ENCODE assay signal across 23 mouse cellular contexts in the genomic region with DNA sequence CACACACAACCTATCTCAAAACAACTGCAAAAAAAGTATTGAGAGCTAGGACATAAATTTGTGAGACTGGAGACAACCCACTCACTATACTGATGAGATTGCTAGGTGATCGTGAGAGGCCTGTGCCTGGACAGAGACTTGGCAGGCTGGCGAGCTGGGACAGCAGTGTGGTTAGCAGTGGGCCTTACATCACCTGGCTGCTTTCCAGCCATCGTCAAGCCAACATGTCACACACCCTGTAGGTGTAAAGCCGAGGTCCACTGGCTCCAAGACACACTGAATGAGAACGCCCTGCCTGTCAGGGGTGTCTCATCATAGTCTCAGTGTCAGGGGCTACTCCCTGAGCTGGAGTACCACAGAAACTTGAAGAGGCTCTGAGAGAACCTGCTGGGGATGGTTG. TPM values are rescaled to one million over a fixed set of nuclear protein-coding genes. Genes with fewer than 3 reads are reported as not detected.
A peak's percentile ranks its signal among the peaks of the same experiment; 100 is the strongest.
DNase-seq lines count a peak whose midpoint lies in the region; TF ChIP-seq lines count a peak whose summit lies in the region.
"Had no signal": no experiment of that assay in that cellular context is flagged by ENCODE, and none has a peak within 500 bp of the region (broad histone marks: within the 10 kb centered on the region; RNA-seq: fewer than 3 reads in every experiment).

No protein-coding gene starts in this region.

- H3K4me3 ChIP-seq in gastrocnemius, adult 2 months: no peak overlapping the region
- H3K4me3 ChIP-seq: embryonic facial prominence, embryonic 13.5 days; embryonic facial prominence, embryonic 15.5 days; erythroblast, embryonic 14.5 days; forebrain, embryonic 10.5 days; forebrain, embryonic 12.5 days; forebrain, embryonic 15.5 days had no signal

- no peak for TF ChIP-seq CTCF in gastrocnemius, adult 2 months (IDR thresholded peaks at IDR 0.05)

- intact Hi-C loops in gastrocnemius, adult 2 months (cut with DNase I): no loop called here

- H3K27ac ChIP-seq in gastrocnemius, adult 2 months: peak overlapping the region; percentile 38; the same call in 1 of the 2 replicates
- H3K27ac ChIP-seq: embryonic facial prominence, embryonic 13.5 days; embryonic facial prominence, embryonic 15.5 days; forebrain, embryonic 10.5 days; forebrain, embryonic 12.5 days; forebrain, embryonic 15.5 days had no signal

- DNase-seq in gastrocnemius, adult 2 months: peak; percentile 71
- no peak for DNase-seq in gastrocnemius, postnatal 25 days
- DNase-seq in 3T3-L1 (ENCODE audit: low read depth, low spot score): peak; percentile 45
- no peak for DNase-seq in adrenal gland, postnatal 36 days
- no peak for DNase-seq in lung, postnatal 14 days
- DNase-seq: adrenal gland, adult 8-10 months; adrenal gland, postnatal 14 days; cerebellum, adult 11 months; cerebellum, adult 18-20 months; cerebellum, adult 8-10 months; cerebellum, adult 9-11 months; cerebellum, postnatal 14 days; cerebellum, postnatal 36 days; embryo, embryonic 11 days had no signal

RNA-seq across cellular contexts. Expression of a gene that starts 1.8 kb away (rescaled TPM):
- total RNA-seq in gastrocnemius, adult 2 months (2021): 100 to 1,000 TPM; 188 to 418 TPM
- total RNA-seq in gastrocnemius, postnatal 25 days (2021): 100 to 1,000 TPM in 1 of 2 experiments, 10 to 100 TPM in 1; 92.3 to 377 TPM
- total RNA-seq in adrenal gland, postnatal 36 days (2021): 1 to 10 TPM in 1 of 2 experiments, under 1 TPM in 1; 0.56 to 1.3 TPM
- total RNA-seq: common myeloid progenitor, adult 5-6 weeks; ES-E14; MEL had no signal

RNA-seq across cellular contexts. Expression of a gene that starts 3.2 kb away (rescaled TPM):
- total RNA-seq in gastrocnemius, adult 2 months (2021): 10 to 100 TPM; 21.7 to 22.1 TPM
- 10 to 100 TPM; 21.4 to 23.7 TPM for total RNA-seq in gastrocnemius, postnatal 25 days (2021)
- 10 to 100 TPM; 58.0 to 73.4 TPM for total RNA-seq in adrenal gland, postnatal 36 days (2021)

RNA-seq across cellular contexts. Expression of a gene that starts 20.3 kb away (rescaled TPM):
- 100 to 1,000 TPM; 201 to 240 TPM for total RNA-seq in gastrocnemius, adult 2 months (2021)
- 100 to 1,000 TPM; 192 to 198 TPM for total RNA-seq in gastrocnemius, postnatal 25 days (2021)
- total RNA-seq in adrenal gland, postnatal 36 days (2021): 100 to 1,000 TPM; 490 to 574 TPM

RNA-seq across cellular contexts. Expression of a gene that starts 22.2 kb away (rescaled TPM):
- total RNA-seq in gastrocnemius, adult 2 months (2021): under 1 TPM in 1 of 2 experiments, not detected in 1; 0.33 TPM
- under 1 TPM in 1 of 2 experiments, not detected in 1; 0.31 TPM for total RNA-seq in gastrocnemius, postnatal 25 days (2021)
- 1 to 10 TPM in 1 of 2 experiments, under 1 TPM in 1; 0.86 to 1.9 TPM for total RNA-seq in adrenal gland, postnatal 36 days (2021)
- total RNA-seq: common myeloid progenitor, adult 5-6 weeks; MEL had no signal

RNA-seq across cellular contexts. Expression of a gene that starts 28.7 kb away (rescaled TPM):
- 10 to 100 TPM; 72.1 to 89.6 TPM for total RNA-seq in gastrocnemius, adult 2 months (2021)
- total RNA-seq in gastrocnemius, postnatal 25 days (2021): 10 to 100 TPM; 80.1 to 95.2 TPM
- 100 to 1,000 TPM; 348 to 361 TPM for total RNA-seq in adrenal gland, postnatal 36 days (2021)

Comparison
In these comparisons a context has a peak if more than half of its experiments do, and no peak if none do; other contexts are left out.
1. DNase-seq: peak in gastrocnemius, adult 2 months (single experiment) and 3T3-L1 (single experiment); none in gastrocnemius, postnatal 25 days (single experiment), adrenal gland, postnatal 36 days (0 of 2) and lung, postnatal 14 days (single experiment).
2. RNA of a gene that starts 1.8 kb away (total RNA-seq): 188 to 418 TPM in gastrocnemius, adult 2 months and 92.3 to 377 TPM in gastrocnemius, postnatal 25 days; 0.56 to 1.3 TPM in adrenal gland, postnatal 36 days; every median in the first group is over 10 times any median in the second.